Mouse (Mus musculus): ENCODE results near the gene Ffar4. TPM values are rescaled to one million over a fixed set of nuclear protein-coding genes. Genes with fewer than 3 reads are reported as not detected.

Gene Ffar4
- polyA plus RNA-seq, 1 experiment from 2014 or later = not detected

DNA sequence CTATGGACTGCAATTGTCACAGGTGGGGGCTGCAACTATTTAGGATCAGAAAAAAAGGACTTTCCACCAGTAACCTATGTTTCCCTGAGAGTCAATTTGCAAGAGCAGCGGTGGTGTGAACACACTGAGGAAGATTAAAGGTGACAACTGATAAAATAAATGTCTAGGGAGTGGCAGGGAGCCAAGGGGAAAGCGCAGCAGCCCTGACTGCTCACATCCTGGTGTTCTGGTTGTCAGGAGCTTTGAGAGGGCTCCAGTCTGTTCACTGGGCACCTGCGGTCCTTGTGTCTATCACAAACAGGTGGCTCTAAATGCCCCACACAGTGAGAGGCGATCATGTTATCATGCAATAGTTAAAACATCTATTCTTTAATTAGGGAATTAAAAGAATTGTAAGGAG, 15.7 kb downstream of the Ffar4 start:
- Histone ChIP-seq H3K27me3 (ENCODE audit: low read depth, poor library complexity, severe bottlenecking) (no peaks in the 10 kb centered on the region), H3K9me3 (replicated peaks) (no peaks in the 10 kb centered on the region), H3K36me3 (no peaks in the 10 kb centered on the region), H3K4me3 (no peak overlapping the region), H3K27ac (replicated peaks) (no peak overlapping the region), H3K4me1 (no peaks in the 10 kb centered on the region)
- no peak for DNase-seq (ENCODE audit: low spot score)
- 65% methylated on average over 4 of the region's 4 CpGs for WGBS

GRCm38 (mm10) chr19:38114834-38115491, 18.1 kb downstream of the Ffar4 start:
- Histone ChIP-seq H3K27ac (replicated peaks) (no peak overlapping the region), H3K36me3 (no peaks in the 10 kb centered on the region), H3K4me1 (no peaks in the 10 kb centered on the region), H3K4me3 (no peak overlapping the region), H3K9me3 (replicated peaks) (no peaks in the 10 kb centered on the region), H3K27me3 (ENCODE audit: low read depth, poor library complexity, severe bottlenecking) (no peaks in the 10 kb centered on the region)
- DNase-seq (ENCODE audit: low spot score) = no peak
- WGBS = 90% methylated on average over 7 of the region's 7 CpGs

- DNase-seq (ENCODE audit: low spot score) = no peak
- H3K27me3 ChIP-seq (ENCODE audit: low read depth, poor library complexity, severe bottlenecking) = peaks cover 37% of the 10 kb centered on the region
- WGBS = 86% methylated on average over 5 of the region's 5 CpGs
Measured at GRCm38 (mm10) chr19:38120123-38120760, 23.4 kb downstream of the Ffar4 start.

GRCm38 (mm10) chr19:38123921-38124320, 27.1 kb downstream of the Ffar4 start:
- Histone ChIP-seq H3K36me3 (no peaks in the 10 kb centered on the region), H3K4me3 (peak overlapping the region; percentile 72), H3K27ac (replicated peaks) (peak overlapping the region; percentile 84; the same call in 1 of the 2 replicates), H3K9me3 (replicated peaks) (no peaks in the 10 kb centered on the region), H3K27me3 (ENCODE audit: low read depth, poor library complexity, severe bottlenecking) (peaks cover 51% of the 10 kb centered on the region), H3K4me1 (peaks cover 11% of the 10 kb centered on the region)
- WGBS = 28% methylated on average over 9 of the region's 9 CpGs
- no peak for DNase-seq (ENCODE audit: low spot score)

More at GRCm38 (mm10) chr19:38120123-38120760, 23.4 kb downstream of the Ffar4 start:
- peaks cover 11% of the 10 kb centered on the region for H3K4me1 ChIP-seq
- no peaks in the 10 kb centered on the region for H3K9me3 ChIP-seq (replicated peaks)
- H3K36me3 ChIP-seq = no peaks in the 10 kb centered on the region
- no peak overlapping the region for H3K27ac ChIP-seq (replicated peaks)
- H3K4me3 ChIP-seq = no peak overlapping the region

DNA sequence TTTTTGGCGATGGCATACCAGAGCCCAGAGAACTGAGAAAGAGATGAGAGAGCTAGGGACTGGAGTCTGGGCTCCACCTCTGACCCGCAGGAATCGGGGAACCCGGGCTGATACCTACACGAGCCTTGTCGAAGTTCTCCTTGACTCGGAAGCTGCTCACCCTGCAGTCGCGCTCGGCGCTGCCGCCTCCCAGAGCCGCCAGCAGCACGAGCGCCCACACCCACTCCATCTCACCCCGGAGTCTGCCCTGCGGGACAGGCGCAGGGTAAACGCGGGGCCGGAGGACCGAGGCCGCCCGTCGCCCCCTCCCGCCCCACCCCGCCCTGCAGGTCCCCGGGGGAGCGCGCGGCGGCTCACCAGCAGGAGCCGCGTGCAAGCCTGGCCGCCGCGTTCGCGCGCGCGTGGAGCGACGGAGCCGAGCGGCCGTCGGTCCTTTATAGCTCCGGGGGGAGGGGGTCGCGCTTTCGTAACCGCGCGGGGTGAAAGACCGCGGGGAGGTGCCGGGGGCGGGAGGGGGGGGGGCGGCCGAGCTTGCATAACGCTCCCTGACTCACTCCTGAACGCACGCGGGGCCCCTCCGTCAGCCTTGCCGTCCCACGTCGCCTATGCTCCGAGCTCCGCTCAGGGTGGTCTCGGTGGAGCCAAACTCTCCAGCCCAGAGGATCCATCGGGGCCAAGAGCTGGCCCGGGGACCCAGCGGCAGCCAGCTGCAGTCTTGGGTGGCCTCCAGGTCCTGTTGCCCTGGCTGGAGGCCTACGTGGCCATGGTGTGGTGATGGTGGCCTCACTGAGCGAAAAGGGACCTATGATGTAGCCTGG, 27.7 kb downstream of the Ffar4 start:
- WGBS = 2% methylated on average over 64 of the region's 77 CpGs
- no peaks in the 10 kb centered on the region for H3K9me3 ChIP-seq (replicated peaks)

GRCm38 (mm10) chr19:38125219-38125610, 28.3 kb downstream of the Ffar4 start, which contains the start of gene Rbp4:
Gene Rbp4, minus strand, starts transcription at chr19:38125281.
- H3K27ac ChIP-seq (replicated peaks) = peak within 1 kb of the TSS; percentile 84
- H3K4me1 ChIP-seq = peaks cover 11% of the 10 kb centered on the region
- H3K4me3 ChIP-seq = peak within 1 kb of the TSS; percentile 72
- H3K27me3 ChIP-seq (ENCODE audit: low read depth, poor library complexity, severe bottlenecking) = peaks cover 51% of the 10 kb centered on the region
- no peaks in the 10 kb centered on the region for H3K36me3 ChIP-seq
- no peak for DNase-seq (ENCODE audit: low spot score)
- no peaks in the 10 kb centered on the region for H3K9me3 ChIP-seq (replicated peaks)
- WGBS = 72% methylated on average over 6 of the region's 6 CpGs

More for the DNA sequence above, 27.7 kb downstream of the Ffar4 start:
- H3K4me3 ChIP-seq = peak overlapping the region; percentile 72
- peak overlapping the region; percentile 84 for H3K27ac ChIP-seq (replicated peaks)
- peak; percentile 59 for DNase-seq (ENCODE audit: low spot score)
- H3K36me3 ChIP-seq = no peaks in the 10 kb centered on the region
- peaks cover 51% of the 10 kb centered on the region for H3K27me3 ChIP-seq (ENCODE audit: low read depth, poor library complexity, severe bottlenecking)
- H3K4me1 ChIP-seq = peaks cover 11% of the 10 kb centered on the region

- H3K27ac ChIP-seq (replicated peaks) = no peak overlapping the region
- H3K36me3 ChIP-seq = no peaks in the 10 kb centered on the region
- no peak overlapping the region for H3K4me3 ChIP-seq
- peaks cover 46% of the 10 kb centered on the region for H3K27me3 ChIP-seq (ENCODE audit: low read depth, poor library complexity, severe bottlenecking)
- DNase-seq (ENCODE audit: low spot score) = no peak
- peaks cover 11% of the 10 kb centered on the region for H3K4me1 ChIP-seq
- 76% methylated on average over 8 of the region's 8 CpGs for WGBS
- H3K9me3 ChIP-seq (replicated peaks) = no peaks in the 10 kb centered on the region
Measured at GRCm38 (mm10) chr19:38126656-38127055, 29.8 kb downstream of the Ffar4 start.

GRCm38 (mm10) chr19:38132481-38132880, 35.6 kb downstream of the Ffar4 start, which contains the start of gene Pde6c:
Gene Pde6c, plus strand, starts transcription at chr19:38132781.
- Histone ChIP-seq H3K36me3 (no peaks in the 10 kb centered on the region), H3K4me3 (no peak within 1 kb of the TSS), H3K4me1 (peaks cover 5% of the 10 kb centered on the region), H3K27me3 (ENCODE audit: low read depth, poor library complexity, severe bottlenecking) (no peaks in the 10 kb centered on the region), H3K9me3 (replicated peaks) (no peaks in the 10 kb centered on the region), H3K27ac (replicated peaks) (no peak within 1 kb of the TSS)
- no peak for DNase-seq (ENCODE audit: low spot score)
- WGBS = 73% methylated on average over 6 of the region's 6 CpGs

DNA sequence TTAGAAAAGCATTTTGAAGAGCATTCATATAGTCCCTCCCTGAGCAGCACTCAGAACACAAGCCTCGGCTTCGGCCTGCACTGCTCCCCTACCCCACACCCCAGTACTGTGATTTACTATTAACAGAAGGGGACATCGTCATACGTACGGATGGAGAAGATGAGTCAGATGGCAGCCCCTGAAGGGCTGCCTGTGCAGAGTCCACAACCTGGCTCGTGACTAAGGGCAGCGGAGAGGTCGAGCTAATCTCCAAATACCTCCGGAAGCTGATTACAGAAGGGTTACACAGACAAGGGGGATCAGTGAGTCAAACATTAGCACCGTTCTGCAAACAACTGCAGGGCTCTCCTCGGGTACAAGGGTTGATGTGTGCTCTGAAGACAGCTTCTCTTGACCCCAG, 37.1 kb downstream of the Ffar4 start:
- Histone ChIP-seq H3K4me1 (peaks cover 5% of the 10 kb centered on the region), H3K9me3 (replicated peaks) (no peaks in the 10 kb centered on the region), H3K4me3 (no peak overlapping the region), H3K36me3 (no peaks in the 10 kb centered on the region), H3K27ac (replicated peaks) (no peak overlapping the region), H3K27me3 (ENCODE audit: low read depth, poor library complexity, severe bottlenecking) (no peaks in the 10 kb centered on the region)
- WGBS = 70% methylated on average over 11 of the region's 11 CpGs
- DNase-seq (ENCODE audit: low spot score) = no peak

GRCm38 (mm10) chr19:38134806-38135205, 37.9 kb downstream of the Ffar4 start:
- WGBS = 88% methylated on average over 6 of the region's 6 CpGs
- Histone ChIP-seq H3K36me3 (no peaks in the 10 kb centered on the region), H3K27me3 (ENCODE audit: low read depth, poor library complexity, severe bottlenecking) (no peaks in the 10 kb centered on the region), H3K27ac (replicated peaks) (no peak overlapping the region), H3K9me3 (replicated peaks) (no peaks in the 10 kb centered on the region), H3K4me3 (no peak overlapping the region), H3K4me1 (peaks cover 5% of the 10 kb centered on the region)
- no peak for DNase-seq (ENCODE audit: low spot score)

- H3K4me1 ChIP-seq = no peaks in the 10 kb centered on the region
- WGBS = 87% methylated on average over 4 of the region's 4 CpGs
- no peaks in the 10 kb centered on the region for H3K36me3 ChIP-seq
- no peak overlapping the region for H3K4me3 ChIP-seq
- no peak overlapping the region for H3K27ac ChIP-seq (replicated peaks)
- no peaks in the 10 kb centered on the region for H3K9me3 ChIP-seq (replicated peaks)
- H3K27me3 ChIP-seq (ENCODE audit: low read depth, poor library complexity, severe bottlenecking) = no peaks in the 10 kb centered on the region
- DNase-seq (ENCODE audit: low spot score) = no peak
Measured at GRCm38 (mm10) chr19:38143540-38144271, 46.8 kb downstream of the Ffar4 start.

DNA sequence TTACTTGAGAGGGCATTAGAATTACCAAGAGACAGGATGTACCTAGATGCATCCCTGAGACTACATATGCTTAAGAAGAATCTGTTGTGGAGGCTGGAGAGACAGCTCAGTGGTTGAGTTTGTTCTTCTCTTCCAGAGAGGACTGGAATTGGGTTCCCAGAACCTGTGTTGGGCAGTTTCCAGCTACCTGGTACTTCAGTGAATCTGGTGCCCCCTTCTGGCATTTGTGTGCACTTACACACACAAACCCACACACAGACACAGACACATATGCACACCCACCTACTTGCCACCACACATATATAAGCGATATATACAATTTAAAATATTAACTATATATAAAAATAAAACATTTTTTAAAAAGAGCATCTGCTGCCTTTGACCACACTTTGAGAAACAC, 59.4 kb downstream of the Ffar4 start:
- H3K36me3 ChIP-seq = no peaks in the 10 kb centered on the region
- no peaks in the 10 kb centered on the region for H3K4me1 ChIP-seq
- H3K27me3 ChIP-seq (ENCODE audit: low read depth, poor library complexity, severe bottlenecking) = no peaks in the 10 kb centered on the region
- H3K27ac ChIP-seq (replicated peaks) = no peak overlapping the region
- no peak for DNase-seq (ENCODE audit: low spot score)
- no peaks in the 10 kb centered on the region for H3K9me3 ChIP-seq (replicated peaks)
- 93% methylated on average over 1 of the region's 1 CpGs for WGBS
- H3K4me3 ChIP-seq = no peak overlapping the region
